Mouse (Mus musculus): ENCODE results near the gene Olfr1330.
"Not testable (repeated sequence)": the region's sequence is repeated elsewhere in the genome, so short reads cannot be mapped to it uniquely, and the experiment has no call there.

Gene Olfr1330

DNA sequence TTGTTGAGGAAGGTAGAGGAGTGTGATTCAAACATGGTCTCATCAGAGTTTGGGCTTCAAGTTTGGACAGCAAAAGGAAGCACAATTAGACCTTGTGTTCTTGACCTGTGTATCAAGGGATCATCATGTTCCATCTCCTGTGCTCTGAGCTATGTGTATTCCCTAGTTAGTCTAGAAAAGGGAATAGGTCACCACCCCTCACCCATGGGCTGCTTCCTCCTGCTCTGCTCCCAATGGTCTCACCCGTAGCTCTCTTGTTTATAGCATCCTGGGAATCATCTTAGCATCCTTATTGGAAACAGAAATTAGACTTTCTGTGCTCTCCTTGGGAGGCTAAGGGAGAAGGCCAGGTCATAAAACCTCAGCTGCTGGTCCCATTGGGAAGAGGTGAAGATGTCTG lies at the start of gene Olfr1330:
Olfr1330 (plus strand) TSS at position 301 of the 400 bp plus-strand sequence.
- no peak for DNase-seq

DNA sequence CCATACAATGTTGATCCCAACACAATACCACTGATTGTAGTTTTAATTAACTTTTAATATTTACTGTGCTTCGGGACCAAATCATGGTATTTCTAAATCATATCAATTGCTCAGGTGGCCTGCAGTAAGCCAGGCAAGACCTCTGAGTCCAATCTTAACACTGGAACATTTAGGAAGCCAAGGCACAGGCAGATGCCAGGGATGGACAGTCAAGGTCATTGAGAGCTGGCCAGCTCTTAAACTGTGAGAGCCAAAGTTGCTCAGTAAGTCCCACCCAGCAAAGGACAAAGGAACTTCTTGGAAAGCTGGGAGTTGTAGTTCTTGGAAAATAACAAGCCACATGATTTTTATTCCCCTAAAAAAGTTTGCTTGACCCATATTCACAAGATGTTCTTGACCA lies 26.6 kb upstream of the Olfr1330 start:
- no peak for DNase-seq

DNA sequence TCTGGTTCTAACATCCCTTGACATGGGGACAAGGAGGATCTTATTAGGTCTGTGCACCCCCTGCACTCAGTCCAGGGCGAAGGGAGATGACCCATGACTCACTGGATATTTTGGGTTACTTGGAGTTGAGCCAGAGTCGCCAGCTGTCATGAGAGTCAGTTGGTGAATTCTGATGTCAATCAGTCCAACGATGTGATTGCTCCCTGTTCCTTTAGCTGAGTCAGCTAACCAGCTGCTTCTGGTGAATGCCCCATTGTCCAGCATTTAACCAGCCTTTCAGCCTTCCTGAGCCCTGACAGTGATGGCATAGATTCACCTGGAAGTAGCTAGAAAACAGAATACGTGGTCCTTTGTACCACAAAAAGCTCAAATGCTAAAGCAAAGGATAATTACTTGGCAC lies 25.7 kb upstream of the Olfr1330 start:
- no peak for DNase-seq

DNA sequence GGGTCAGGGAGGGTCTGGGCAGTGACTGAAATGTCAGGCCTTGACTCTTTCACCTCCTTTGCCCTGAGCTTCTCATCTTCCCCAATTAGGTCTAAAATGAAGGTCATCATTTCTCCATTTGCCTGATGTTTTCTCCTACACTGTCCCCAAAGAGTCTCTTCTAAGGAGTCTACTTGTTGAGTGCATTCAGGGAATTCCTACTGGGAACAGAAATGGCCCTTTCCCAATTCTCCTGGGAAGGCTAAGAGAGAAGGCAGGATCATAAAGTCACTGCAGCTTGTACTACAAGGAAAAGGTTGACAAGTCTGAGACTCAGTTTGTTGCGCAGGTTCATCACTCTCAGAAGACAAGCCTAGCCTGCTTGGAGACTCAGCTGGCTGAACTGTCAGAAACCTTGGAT lies 24.0 kb upstream of the Olfr1330 start, which contains the start of gene Olfr1331:
Olfr1331 (plus strand) TSS at position 301 of the 400 bp plus-strand sequence.
- no peak for DNase-seq

DNA sequence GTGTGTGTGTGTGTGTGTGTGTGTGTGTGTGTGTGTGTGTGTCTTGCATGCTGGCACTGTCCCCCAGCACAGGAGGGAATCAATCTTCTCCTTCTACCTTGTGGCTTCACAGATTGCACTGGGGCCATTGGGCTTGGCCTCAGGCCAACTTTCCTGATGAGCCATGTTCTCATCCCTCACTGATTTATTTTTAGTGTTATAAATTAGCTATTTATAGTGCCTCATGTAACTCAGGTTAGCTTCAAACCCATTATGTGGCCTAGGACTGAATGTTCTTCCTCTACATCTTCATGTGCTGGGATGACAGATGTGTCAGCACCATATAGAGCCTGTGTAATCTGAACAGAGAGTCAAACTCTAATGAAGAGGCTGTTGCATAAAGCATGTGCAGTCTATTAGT lies 20.8 kb upstream of the Olfr1330 start:
- DNase-seq = no peak

DNA sequence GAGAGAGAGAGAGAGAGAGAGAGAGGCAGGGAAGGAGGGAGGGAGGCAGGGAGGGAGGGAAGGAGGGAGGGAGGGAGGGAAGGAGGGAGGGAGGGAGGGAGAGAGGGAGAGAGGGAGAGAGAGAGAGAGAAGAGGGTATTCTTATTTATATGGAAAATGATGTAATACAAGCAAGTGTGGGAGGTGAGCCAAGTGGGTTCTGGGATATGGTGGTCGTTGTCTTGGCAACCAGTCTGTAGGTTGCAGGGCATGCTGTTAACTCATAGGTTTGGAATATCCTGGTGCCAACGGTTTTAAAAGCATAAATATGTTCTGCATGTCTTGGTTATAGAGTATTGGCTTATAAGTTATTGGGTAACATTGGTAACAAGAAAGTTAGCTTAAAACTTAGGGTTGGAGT lies 13.6 kb downstream of the Olfr1330 start:
- DNase-seq = no peak

DNA sequence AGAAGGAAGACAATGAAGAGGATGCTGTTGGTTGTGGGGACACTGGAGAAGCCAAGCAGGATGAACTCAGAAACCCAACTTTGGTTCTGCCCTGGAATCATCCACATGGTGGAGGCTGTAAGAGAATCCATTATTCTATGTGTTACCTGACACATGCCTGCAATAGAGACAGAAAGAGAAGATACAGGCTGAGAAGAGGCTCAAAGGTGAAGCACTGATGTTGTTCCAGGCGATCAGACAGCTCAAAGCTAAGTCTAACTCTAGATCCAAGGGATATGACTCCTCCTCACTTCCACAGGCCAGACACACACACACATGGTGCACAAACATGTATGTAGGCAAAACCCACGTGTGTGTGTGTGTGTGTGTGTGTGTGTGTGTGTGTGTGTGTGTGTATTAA lies 29.0 kb downstream of the Olfr1330 start, which contains the start of gene Olfr1329:
Olfr1329 (minus strand) TSS at position 101 of the 400 bp plus-strand sequence.
- DNase-seq = not testable (repeated sequence)

DNA sequence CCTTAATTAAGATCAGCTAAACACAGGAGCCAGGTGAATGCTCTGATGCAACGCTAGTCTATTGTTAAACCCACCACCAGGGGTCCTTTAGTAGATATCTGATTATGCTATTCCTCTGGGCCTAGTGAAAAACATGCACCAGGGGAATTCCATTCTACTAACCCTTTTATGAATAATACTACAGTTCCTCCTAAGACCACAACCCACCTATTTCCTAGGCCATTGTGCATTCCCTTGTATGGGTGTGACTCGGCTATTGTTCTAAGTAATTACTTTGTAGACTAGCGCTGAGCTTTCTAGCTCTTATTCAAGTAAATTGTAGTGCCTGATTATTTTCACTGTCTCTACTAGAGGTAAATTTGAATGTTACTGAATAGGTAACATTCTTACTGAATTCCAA lies 42.9 kb downstream of the Olfr1330 start:
- DNase-seq = not testable (repeated sequence)

DNA sequence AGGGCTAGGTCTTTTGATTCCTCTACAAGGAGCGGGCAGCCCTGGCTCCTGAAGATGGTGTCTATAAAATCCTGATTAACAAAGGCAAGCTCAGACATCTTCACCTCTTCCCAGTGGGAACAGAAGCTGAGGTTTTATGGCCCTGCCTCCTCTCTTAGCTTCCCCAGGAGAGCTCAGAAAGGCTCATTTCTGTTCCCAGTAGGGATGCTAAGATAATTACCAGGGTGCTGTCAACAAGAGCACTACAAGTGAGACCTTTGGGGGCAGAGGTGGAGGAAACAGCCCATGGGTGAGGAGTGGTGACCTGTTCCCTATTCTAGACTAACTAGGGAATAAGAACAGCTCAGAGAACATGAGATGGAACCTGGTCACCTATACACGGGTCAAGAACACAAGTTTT lies 50.1 kb downstream of the Olfr1330 start, which contains the start of gene Olfr1328:
Olfr1328 (minus strand) TSS at position 101 of the 400 bp plus-strand sequence.
- DNase-seq = no peak
